Mouse (Mus musculus): ENCODE results near the gene Stat3.

Gene Stat3

GRCm38 (mm10) chr11:100850778-100851528 lies 88.4 kb downstream of the Stat3 start:
- DNase-seq (ENCODE audit: low read depth) = no peak

GRCm38 (mm10) chr11:100850038-100850777 lies 89.1 kb downstream of the Stat3 start, which contains the start of gene Stat5b:
Stat5b (minus strand) TSS chr11:100850724.
- no peak for DNase-seq (ENCODE audit: low read depth)

GRCm38 (mm10) chr11:100849456-100850037 lies 89.8 kb downstream of the Stat3 start:
- no peak for DNase-seq (ENCODE audit: low read depth)

GRCm38 (mm10) chr11:100848789-100849379 lies 90.5 kb downstream of the Stat3 start:
- DNase-seq (ENCODE audit: low read depth) = no peak

- DNase-seq (ENCODE audit: low read depth) = no peak
Observed at GRCm38 (mm10) chr11:100848080-100848479, 91.3 kb downstream of the Stat3 start.

GRCm38 (mm10) chr11:100847572-100847971 lies 91.8 kb downstream of the Stat3 start:
- no peak for DNase-seq (ENCODE audit: low read depth)

- no peak for DNase-seq (ENCODE audit: low read depth)
Observed at GRCm38 (mm10) chr11:100845793-100846192, 93.5 kb downstream of the Stat3 start.

- DNase-seq (ENCODE audit: low read depth) = no peak
Observed at GRCm38 (mm10) chr11:100844121-100844520, 95.2 kb downstream of the Stat3 start.

- DNase-seq (ENCODE audit: low read depth) = no peak
Observed at GRCm38 (mm10) chr11:100843070-100843669, 96.2 kb downstream of the Stat3 start.

- DNase-seq (ENCODE audit: low read depth) = no peak
Observed at GRCm38 (mm10) chr11:100842025-100842424, 97.3 kb downstream of the Stat3 start.

- no peak for DNase-seq (ENCODE audit: low read depth)
Observed at GRCm38 (mm10) chr11:100840866-100841265, 98.5 kb downstream of the Stat3 start.

GRCm38 (mm10) chr11:100839523-100839922 lies 99.8 kb downstream of the Stat3 start:
- DNase-seq (ENCODE audit: low read depth) = no peak

GRCm38 (mm10) chr11:100838894-100839293 lies 100.4 kb downstream of the Stat3 start:
- no peak for DNase-seq (ENCODE audit: low read depth)

GRCm38 (mm10) chr11:100836923-100837702 lies 102.2 kb downstream of the Stat3 start:
- no peak for DNase-seq (ENCODE audit: low read depth)
